Mouse (Mus musculus) kidney, embryonic 16.5 days (tissue): ENCODE results near the gene Mocs3. TPM values are rescaled to one million over a fixed set of nuclear protein-coding genes. Genes with fewer than 3 reads are reported as not detected.

Source experiments
- ATAC-seq: fragments of 200-750 bp; cut with Nextera tagmentation; 2 replicates; pipeline ENCODE4 v1.8.0; 2017; ENCODE audit warnings: moderate TSS enrichment; ENCODE audit not compliant: low FRiP score, low TSS enrichment
- H3K27ac ChIP-seq: fragments of 300-500 bp; sonication (generic); 2 replicates; pipeline ENCODE4 v1.5.1; 2014; ENCODE audit warnings: low read length
- H3K27me3 ChIP-seq: fragments of 300-500 bp; sonication (generic); 2 replicates; pipeline ENCODE4 v1.6.1; 2014; ENCODE audit warnings: low read length, control low read depth, mixed read lengths; ENCODE audit not compliant: insufficient read depth
- H3K36me3 ChIP-seq: fragments of 300-500 bp; sonication (generic); 2 replicates; pipeline ENCODE4 v1.6.1; 2014; ENCODE audit warnings: low read length, control low read depth, mixed read lengths; ENCODE audit not compliant: insufficient read depth
- H3K4me1 ChIP-seq: fragments of 300-500 bp; sonication (generic); 2 replicates; pipeline ENCODE4 v1.6.1; 2014; ENCODE audit warnings: low read length, control low read depth, mixed read lengths; ENCODE audit not compliant: insufficient read depth
- H3K4me2 ChIP-seq: fragments of 300-500 bp; sonication (generic); replicated peaks from 2 replicates; pipeline ENCODE4 v1.6.1; 2014; ENCODE audit warnings: low read depth, low read length
- H3K4me3 ChIP-seq: fragments of 300-500 bp; sonication (generic); 2 replicates; pipeline ENCODE4 v1.5.1; 2014; ENCODE audit warnings: mild to moderate bottlenecking, low read length
- H3K9ac ChIP-seq: fragments of 300-500 bp; sonication (generic); replicated peaks from 2 replicates; pipeline ENCODE4 v1.6.1; 2014; ENCODE audit warnings: low read length
- H3K9me3 ChIP-seq: fragments of 300-500 bp; sonication (generic); 2 replicates; pipeline ENCODE4 v1.6.1; 2016; ENCODE audit warnings: low read length, control low read depth
- WGBS: fragments of 180-500 bp; shearing (Covaris S2); extraction: QIAGEN DNeasy Blood & Tissue Kit; methylation state at CpG from one replicate; pipeline ENCODE4 v1.1.7; 2014; 5-methylcytosine and 5-hydroxymethylcytosine counted together
- polyA plus RNA-seq: library from polyadenylated mRNA; unstranded; fragments of >200 nt; fragmentation: Nextera tagmentation; extraction: Ambion mirVana; gene quantifications from 2 replicates; pipeline ENCODE4 v1.2.1, GENCODE M21; 2015

Gene Mocs3
- 6.0 and 6.2 TPM in 2 replicates for polyA plus RNA-seq

- under 1% methylated on average over 71 of the region's 73 CpGs for WGBS
- H3K27ac ChIP-seq = peak within 1 kb of the TSS; percentile 97
- no peaks in the 10 kb centered on the region for H3K9me3 ChIP-seq
- H3K4me2 ChIP-seq = peak within 1 kb of the TSS; percentile 99
- ATAC-seq = peak; percentile 84
- H3K36me3 ChIP-seq = peaks cover 35% of the 10 kb centered on the region
- peak within 1 kb of the TSS; percentile 97 for H3K9ac ChIP-seq
- peaks cover 29% of the 10 kb centered on the region for H3K4me1 ChIP-seq
- H3K27me3 ChIP-seq = no peaks in the 10 kb centered on the region
- peak within 1 kb of the TSS; percentile 94 for H3K4me3 ChIP-seq
Measured at GRCm38 (mm10) chr2:168230026-168230728, at the start of gene Mocs3, which contains the start of the genes Gm20716 and Dpm1. TSS of gene Mocs3 (plus strand) at chr2:168230622. TSS of gene Gm20716 (minus strand) at chr2:168230364. TSS of gene Dpm1 (minus strand) at chr2:168230591.

DNA sequence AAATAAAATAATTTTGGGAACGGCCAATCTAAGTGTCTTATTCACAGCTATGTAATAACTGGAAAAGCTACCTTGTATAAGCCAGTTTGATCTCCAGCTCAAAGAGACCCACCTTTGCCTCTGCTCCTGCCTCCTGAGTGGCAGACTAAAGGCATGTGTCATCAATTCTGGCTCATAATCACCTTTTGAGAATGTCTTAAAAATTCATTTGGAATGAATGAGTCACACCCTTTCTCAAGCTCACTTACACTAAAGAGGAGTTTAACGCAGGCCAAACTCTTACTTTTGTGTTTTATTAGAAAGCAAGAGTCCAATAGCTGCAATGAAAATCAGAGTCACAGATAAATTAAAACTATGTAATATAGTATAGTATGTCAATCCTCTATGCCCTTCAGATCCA, 38.6 kb upstream of the Mocs3 start:
- WGBS = 86% methylated on average over 2 of the region's 2 CpGs
- H3K27me3 ChIP-seq = no peaks in the 10 kb centered on the region
- no peak overlapping the region for H3K4me3 ChIP-seq
- no peak overlapping the region for H3K9ac ChIP-seq
- H3K27ac ChIP-seq = no peak overlapping the region
- peaks cover 20% of the 10 kb centered on the region for H3K36me3 ChIP-seq
- peaks cover 39% of the 10 kb centered on the region for H3K4me1 ChIP-seq
- H3K4me2 ChIP-seq = no peak overlapping the region
- no peak for ATAC-seq
- no peaks in the 10 kb centered on the region for H3K9me3 ChIP-seq

GRCm38 (mm10) chr2:168193685-168194084, 36.7 kb upstream of the Mocs3 start:
- H3K36me3 ChIP-seq = peaks cover 12% of the 10 kb centered on the region; the same call in 1 of the 2 replicates
- H3K4me2 ChIP-seq = no peak overlapping the region
- no peaks in the 10 kb centered on the region for H3K27me3 ChIP-seq
- peaks cover 45% of the 10 kb centered on the region for H3K4me1 ChIP-seq
- H3K27ac ChIP-seq = no peak overlapping the region
- H3K4me3 ChIP-seq = no peak overlapping the region
- H3K9ac ChIP-seq = no peak overlapping the region
- WGBS = 74% methylated on average over 2 of the region's 2 CpGs
- no peak for ATAC-seq
- no peaks in the 10 kb centered on the region for H3K9me3 ChIP-seq

DNA sequence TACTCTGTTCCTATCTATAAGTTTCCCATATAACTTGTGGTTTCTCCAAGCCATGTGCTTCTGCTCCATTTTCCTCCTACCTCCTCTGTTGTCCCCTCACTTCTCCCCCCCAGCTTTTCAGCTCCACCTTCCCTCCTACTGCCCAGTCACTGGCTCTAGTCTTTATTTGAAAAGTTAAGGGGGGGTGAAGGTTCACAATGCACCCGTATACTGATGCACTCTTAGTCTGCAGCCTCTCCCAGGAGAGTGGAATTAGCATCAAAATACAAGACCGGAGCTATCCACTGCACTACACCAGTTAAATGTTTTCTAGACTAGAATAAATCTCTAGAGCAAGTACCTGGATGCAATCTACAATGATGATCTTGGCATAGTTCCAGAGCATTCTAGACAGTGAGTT, 34.7 kb upstream of the Mocs3 start:
- no peak overlapping the region for H3K9ac ChIP-seq
- no peak for ATAC-seq
- H3K27me3 ChIP-seq = no peaks in the 10 kb centered on the region
- H3K4me2 ChIP-seq = no peak overlapping the region
- H3K4me3 ChIP-seq = no peak overlapping the region
- no peak overlapping the region for H3K27ac ChIP-seq
- peaks cover 9% of the 10 kb centered on the region for H3K36me3 ChIP-seq
- WGBS = 49% methylated on average over 2 of the region's 2 CpGs
- no peaks in the 10 kb centered on the region for H3K9me3 ChIP-seq
- peaks cover 51% of the 10 kb centered on the region for H3K4me1 ChIP-seq

DNA sequence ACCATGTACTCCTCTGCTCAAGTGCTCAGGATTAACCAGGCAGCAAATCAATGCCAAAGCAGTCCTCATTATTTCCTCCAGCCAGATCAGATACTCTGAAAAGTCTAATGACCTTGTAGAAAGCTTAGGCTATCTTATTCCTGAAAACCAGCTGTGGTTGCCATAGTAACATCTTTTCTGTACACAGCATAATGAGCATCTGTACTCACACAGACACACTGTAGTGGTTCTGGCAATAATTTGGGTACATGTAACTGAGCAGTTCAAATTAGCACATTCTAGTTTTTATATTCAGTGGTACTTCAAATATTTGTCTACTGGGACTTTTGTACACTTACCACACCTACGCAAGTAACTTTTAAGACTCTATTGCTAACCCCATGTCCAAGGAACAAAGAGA, 32.0 kb upstream of the Mocs3 start:
- H3K9ac ChIP-seq = no peak overlapping the region
- no peaks in the 10 kb centered on the region for H3K9me3 ChIP-seq
- H3K27me3 ChIP-seq = no peaks in the 10 kb centered on the region
- H3K4me2 ChIP-seq = no peak overlapping the region
- no peak overlapping the region for H3K4me3 ChIP-seq
- H3K27ac ChIP-seq = no peak overlapping the region
- H3K4me1 ChIP-seq = peaks cover 47% of the 10 kb centered on the region
- ATAC-seq = no peak
- H3K36me3 ChIP-seq = peaks cover 14% of the 10 kb centered on the region
- WGBS = 91% methylated on average over 1 of the region's 1 CpGs

DNA sequence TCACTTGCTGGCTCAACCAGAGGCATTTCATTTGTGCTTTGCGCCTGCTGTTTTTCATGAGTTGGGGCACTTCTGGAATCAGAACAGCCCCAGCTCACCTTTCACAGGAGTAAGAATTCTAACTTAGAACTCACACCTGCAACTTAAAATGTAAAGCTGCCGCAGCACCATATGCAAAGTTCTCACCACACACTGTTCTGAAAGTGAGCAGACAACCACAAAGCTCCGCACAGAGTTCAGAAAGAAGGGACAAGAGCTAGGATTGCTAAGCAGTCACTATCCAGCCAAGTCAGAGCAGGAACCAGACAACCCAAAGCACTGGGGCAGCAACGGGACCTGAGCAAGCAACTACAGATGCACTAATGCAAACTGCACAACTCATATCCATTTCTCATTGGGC, 30.9 kb upstream of the Mocs3 start:
- Histone ChIP-seq H3K9me3 (no peaks in the 10 kb centered on the region), H3K27ac (no peak overlapping the region), H3K9ac (no peak overlapping the region), H3K27me3 (no peaks in the 10 kb centered on the region), H3K4me2 (no peak overlapping the region), H3K4me3 (no peak overlapping the region), H3K4me1 (peaks cover 52% of the 10 kb centered on the region), H3K36me3 (peaks cover 19% of the 10 kb centered on the region)
- 83% methylated on average over 4 of the region's 4 CpGs for whole genome bisulfite sequencing
- ATAC-seq = no peak

- peaks cover 22% of the 10 kb centered on the region for H3K36me3 ChIP-seq
- peaks cover 52% of the 10 kb centered on the region for H3K4me1 ChIP-seq
- ATAC-seq = no peak
- no peak overlapping the region for H3K9ac ChIP-seq
- no peaks in the 10 kb centered on the region for H3K9me3 ChIP-seq
- no peaks in the 10 kb centered on the region for H3K27me3 ChIP-seq
- 75% methylated on average over 4 of the region's 5 CpGs for WGBS
- H3K4me2 ChIP-seq = no peak overlapping the region
- no peak overlapping the region for H3K27ac ChIP-seq
- no peak overlapping the region for H3K4me3 ChIP-seq
Measured at GRCm38 (mm10) chr2:168200014-168200691, 30.3 kb upstream of the Mocs3 start.

DNA sequence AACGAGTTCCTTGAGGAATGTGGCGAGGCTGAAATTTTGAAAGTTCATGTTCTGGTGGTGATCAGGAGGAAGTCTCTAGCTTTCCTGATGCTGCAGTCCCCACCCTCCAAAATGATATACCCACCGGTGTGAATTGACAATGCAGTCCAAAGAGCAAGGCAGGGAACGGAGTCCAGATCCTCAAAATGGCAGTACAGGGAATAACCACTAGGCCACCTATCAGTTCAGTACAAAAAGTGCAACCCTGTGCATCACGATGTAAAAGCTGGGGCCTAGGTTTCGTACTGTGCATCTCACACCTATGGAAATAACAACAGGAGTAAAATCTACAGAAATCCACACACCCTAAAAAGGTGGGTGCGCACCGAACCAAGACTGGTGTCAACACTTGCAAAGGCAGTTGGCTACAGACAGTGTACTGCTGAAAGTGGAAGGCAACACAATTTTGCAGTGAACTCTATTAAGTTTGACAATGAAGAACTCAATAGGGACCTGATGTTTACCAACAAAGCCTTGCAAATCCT, 25.9 kb upstream of the Mocs3 start:
- 77% methylated on average over 8 of the region's 8 CpGs for WGBS
- Histone ChIP-seq H3K9me3 (no peaks in the 10 kb centered on the region), H3K9ac (peak overlapping the region; percentile 100), H3K4me2 (peak overlapping the region; percentile 62), H3K4me1 (peaks cover 34% of the 10 kb centered on the region), H3K36me3 (peaks cover 23% of the 10 kb centered on the region), H3K27me3 (no peaks in the 10 kb centered on the region), H3K27ac (no peak overlapping the region), H3K4me3 (peak overlapping the region; percentile 85)
- no peak for ATAC-seq

- Histone ChIP-seq H3K9ac (peak overlapping the region; percentile 100), H3K4me3 (peak overlapping the region; percentile 85), H3K4me2 (peak overlapping the region; percentile 62), H3K27me3 (no peaks in the 10 kb centered on the region), H3K27ac (peak overlapping the region; percentile 98), H3K4me1 (peaks cover 28% of the 10 kb centered on the region), H3K36me3 (peaks cover 26% of the 10 kb centered on the region), H3K9me3 (no peaks in the 10 kb centered on the region)
- WGBS = 3% methylated on average over 6 of the region's 6 CpGs
- peak; percentile 52; the same call in 1 of the 2 replicates for ATAC-seq
Measured at GRCm38 (mm10) chr2:168205265-168205664, 25.2 kb upstream of the Mocs3 start.
